Mouse (Mus musculus) large intestine, adult 2 months (tissue): ENCODE measurements at regions not wholly inside any gene's neighbourhood (a gene's known extent, or its start where the extent isn't known, plus 50 kb on each side); places are given as distances from the start of the nearest gene placed in this dataset.

Experiments used
- DNase-seq: peaks from one replicate; pipeline ENCODE4 v3.0.0-alpha.2; 2012; ENCODE audit warnings: low read depth, low spot score
- WGBS: fragments of 180-500 bp; shearing (Covaris S2); methylation state at CpG from one replicate; pipeline ENCODE4 v1.1.7; 2018; 5-methylcytosine and 5-hydroxymethylcytosine counted together

DNA sequence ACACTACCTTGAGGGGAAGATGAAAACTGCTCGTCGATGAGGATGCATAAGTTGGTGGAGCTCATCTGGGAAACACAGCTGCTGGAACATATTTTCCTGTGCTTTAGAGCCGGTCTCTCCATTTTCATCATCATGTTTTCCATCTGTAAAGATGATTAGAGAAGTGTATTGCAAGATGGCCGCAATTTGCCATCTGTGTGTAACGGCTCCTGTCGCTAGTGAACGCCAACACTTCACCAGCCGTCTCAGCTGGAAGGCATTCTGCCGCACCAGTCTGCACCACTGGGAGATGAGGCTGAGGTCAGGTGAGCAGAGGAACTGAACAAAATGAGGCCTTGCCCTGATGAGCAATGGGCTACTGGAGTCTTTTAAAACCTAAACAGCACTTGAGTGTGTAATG is 57.4 kb downstream of the Gm21962 start:
- no peak for DNase-seq
- 93% methylated on average over 9 of the region's 9 CpGs for WGBS

DNA sequence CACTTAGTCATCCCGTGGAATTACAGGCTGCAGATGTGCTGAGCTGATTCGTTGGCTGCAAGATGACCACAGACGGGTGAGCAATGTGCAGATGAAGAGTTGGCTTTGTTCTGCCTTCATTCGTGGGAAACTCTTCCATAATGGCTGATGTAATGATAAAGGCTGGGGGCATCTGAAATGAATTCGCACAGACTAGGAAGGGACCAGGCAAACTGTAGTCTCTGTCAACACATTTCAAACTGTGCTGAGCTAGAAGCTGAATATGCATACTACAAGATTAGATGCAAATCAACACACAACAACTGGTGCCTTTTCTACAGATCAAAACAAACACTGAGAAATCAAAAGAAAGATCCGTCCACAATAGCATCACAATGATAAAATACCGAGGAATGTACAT is 58.1 kb downstream of the Gm21962 start:
- WGBS = 75% methylated on average over 7 of the region's 7 CpGs

DNA sequence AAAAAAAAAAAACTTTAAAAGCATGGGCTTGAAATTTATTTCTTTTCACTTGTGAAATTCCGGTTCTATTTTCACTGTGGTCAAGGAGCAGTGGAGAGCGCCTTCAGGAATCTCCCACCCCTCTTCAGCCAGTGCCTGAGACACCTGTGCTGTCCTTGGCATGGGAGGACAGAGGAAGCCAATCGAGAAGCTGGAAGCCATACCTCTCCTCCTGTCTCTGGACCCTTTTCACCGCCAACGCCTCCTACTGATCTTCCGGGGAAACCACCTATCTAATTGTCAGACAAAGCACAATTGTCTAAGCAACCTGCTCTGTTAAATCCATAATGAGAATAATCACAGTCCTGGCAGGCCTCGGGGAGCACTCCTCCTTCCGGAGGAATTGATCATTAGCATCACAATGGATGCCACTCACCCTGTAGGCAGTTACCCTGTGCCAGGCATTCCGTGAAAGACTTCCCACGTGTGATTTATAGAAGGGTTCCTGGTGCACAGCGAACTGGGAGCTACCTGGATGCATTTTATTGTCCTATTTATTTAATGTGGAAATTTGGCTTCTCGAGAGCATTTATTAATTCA is 66.0 kb downstream of the Gm21962 start:
- whole genome bisulfite sequencing = 64% methylated on average over 12 of the region's 12 CpGs
- DNase-seq = no peak

More for the DNA sequence above, 58.1 kb downstream of the Gm21962 start:
- no peak for DNase-seq

DNA sequence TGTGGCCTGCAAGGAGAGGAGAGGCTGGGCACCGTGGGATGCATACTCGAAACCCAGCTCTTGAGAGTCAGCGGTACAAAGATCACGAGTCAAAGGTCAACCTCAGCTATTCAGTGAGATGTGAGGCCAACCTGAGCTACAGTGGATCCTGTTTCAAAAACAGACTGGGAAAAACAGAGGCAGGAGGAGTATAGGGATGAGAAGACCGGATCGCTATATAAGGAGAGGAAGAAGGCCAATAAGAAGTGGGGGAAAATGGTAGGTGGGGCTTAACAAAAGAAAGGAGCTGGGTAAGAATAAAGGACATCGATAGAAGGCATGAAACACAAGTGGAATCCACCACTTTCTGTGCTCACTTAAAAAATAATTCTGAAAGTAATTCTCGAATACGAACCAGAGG is 70.2 kb downstream of the Gm21962 start:
- WGBS = 75% methylated on average over 9 of the region's 9 CpGs
- DNase-seq = no peak

DNA sequence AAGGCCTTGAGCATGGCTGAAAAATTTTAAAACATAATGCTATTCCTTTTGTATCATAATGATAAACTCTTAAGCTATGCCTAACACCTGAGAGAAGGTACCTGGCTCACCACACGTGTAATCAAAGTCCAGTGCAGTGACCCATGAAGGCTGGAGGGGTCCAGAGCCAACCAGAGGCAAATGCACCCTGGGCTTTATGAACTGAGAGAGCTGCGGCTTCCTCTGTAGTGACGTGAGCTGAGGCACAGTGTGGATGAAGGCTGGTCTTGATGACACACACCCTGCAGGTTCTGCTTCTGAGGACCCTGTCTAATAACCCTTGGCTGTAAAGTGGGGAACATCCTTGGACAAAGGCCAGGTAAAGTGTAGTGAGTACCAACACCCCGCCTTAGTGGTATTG is 70.8 kb downstream of the Gm21962 start:
- no peak for DNase-seq
- WGBS = 72% methylated on average over 4 of the region's 4 CpGs

DNA sequence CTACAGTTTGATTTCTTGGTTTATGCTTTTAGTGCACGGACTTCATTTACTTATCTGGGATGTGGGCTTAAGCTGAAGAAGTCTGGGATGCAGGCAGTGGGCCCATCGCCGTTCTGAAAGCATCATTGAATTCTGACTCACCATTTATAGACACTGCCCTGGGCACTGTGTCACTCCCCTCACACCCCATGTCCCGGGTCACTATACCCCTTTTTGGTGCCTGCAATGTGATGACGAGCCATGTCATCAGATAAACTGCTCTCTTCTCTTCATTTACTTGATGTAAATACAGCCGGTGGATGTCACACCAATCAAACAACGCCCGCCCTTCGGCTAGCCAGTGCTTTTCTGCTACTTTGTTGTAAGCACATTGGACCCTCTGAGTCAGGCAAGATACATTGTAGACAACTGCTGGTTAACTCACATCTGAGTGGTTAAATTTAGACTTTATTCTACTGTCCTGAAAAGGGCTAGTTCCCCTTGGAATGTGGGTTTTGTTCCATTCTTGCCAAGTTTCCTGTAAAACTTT is 80.5 kb downstream of the Gm21962 start:
- 84% methylated on average over 9 of the region's 9 CpGs for WGBS
- no peak for DNase-seq

DNA sequence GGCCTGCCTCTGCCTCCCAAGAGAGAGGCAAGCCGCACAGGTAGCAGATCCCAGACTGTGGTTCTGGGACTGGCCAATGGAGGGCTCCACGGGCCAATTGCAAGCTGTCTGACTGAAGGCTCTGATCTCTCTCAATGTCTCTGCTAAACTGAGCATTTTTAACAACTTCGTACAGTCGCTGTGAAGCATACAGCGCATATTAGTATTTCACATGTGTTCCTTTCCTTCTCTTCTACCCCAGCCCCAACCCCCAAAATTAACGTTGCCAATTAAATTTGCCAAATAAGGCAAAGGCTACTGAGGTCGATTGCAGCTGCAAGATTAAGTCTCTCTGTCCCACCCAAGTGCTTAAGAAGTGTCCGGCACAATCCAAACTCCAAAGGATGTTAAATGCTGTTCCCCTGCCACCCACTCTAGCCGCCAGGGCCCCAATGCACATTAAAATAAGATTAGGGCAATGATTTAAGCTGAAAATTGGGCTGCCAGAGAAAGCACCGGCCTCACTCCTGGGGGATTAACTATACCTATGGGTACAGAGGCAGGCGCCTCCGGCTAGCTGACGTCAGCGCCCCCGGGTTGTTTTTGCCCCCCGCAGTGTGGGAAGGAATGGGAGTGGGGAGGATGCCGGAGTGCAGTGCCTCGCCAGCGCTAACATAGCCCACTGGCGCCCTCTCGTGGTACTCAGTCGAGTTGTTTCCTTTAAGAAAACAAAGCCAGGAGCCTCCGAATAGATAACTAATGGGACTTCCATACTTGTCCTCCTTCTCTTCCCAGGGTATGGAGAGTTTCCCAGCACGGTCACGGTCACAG is 81.3 kb downstream of the Gm21962 start:
- peak; percentile 1 for DNase-seq
- 18% methylated on average over 25 of the region's 25 CpGs for WGBS

DNA sequence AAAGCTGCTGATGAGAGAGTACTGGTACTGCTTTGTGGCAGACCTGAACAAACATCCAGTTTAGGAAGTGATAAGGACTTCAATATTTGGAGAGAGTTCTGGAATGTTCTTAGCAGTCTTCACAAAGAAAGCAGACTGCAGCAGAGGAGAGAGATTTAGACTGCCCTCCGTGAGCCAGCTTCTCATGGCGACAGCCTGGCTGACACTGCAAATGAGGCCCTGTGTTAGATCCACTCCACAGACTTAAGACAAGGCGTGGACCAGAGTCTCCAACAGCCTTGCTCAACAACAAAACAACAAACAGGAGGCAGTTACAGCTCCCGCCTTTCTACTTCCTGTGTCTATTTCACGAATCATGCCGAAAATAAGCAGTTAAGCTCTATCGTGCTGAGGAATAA is 81.9 kb downstream of the Gm21962 start:
- 40% methylated on average over 7 of the region's 7 CpGs for WGBS
- DNase-seq = no peak

DNA sequence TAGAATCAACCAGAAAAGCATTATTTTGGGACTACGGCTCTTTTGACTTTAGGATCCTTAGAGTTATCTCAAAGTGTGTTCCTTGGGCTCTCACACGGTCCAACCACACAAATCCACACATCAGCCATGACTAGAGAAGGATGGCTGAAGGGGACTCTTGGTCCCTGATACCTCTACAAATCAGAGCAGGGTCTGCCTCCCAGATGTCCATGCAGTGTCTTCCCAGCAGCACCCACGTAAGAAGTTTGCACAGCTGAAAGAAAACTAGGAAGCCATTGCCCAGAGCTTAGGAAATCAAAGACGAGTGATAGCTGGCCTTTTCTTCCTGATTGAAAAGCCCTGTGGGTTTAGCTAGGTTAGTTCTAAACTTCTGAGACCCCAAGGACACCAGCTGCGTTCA is 84.1 kb downstream of the Gm21962 start:
- 81% methylated on average over 5 of the region's 5 CpGs for WGBS

DNA sequence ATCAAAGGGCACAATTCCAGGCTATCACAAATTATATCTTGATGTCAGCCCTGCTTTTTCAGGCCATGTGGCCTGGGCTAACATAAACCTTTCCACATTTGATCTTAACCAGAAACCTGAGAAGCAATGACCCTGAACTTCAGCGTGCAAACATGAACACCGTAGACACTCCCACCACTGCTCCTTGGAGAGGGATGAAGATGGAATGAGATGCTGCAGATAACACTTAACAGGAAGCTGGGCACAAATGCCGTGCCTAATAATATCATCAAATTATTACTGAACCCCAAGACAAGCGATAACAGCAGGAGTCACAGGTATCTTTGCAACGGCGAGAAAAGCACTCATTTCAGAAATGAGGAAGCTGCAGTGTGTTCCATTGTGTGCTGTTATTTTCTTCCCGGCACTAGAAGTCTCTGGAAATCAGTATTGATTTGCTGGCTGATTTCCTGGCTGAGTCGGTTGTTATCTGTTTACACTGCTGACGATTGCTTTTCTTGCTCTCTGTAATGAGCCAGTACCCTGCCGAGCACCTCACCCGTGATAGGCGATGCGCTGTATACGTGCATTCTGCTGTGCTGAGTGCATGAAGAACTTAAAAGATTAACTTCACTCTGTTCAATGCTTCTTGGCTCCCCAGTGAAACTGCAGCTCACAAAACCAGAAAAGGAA is 91.0 kb downstream of the Gm21962 start:
- 33% methylated on average over 14 of the region's 14 CpGs for WGBS
- DNase-seq = no peak

More for the DNA sequence above, 84.1 kb downstream of the Gm21962 start:
- DNase-seq = no peak

DNA sequence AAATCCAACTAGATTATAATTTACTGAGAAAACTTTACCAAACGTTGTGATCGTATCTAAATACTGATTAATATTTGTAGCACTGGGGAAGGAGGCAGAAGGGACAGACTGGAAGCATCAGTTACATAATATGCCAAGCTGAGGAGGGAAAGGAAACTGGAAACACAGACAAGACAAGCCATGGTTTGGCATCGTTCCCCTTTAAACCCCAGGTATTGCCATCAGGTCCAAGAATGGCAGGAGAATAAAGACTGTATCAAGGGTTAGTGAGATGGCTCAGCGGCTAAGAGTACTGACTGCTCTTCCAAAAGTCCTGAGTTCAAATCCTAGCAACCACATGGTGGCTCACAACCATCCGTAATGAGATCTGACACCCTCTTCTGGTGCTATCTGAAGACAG is 92.1 kb downstream of the Gm21962 start:
- WGBS = 83% methylated on average over 5 of the region's 5 CpGs
- no peak for DNase-seq

DNA sequence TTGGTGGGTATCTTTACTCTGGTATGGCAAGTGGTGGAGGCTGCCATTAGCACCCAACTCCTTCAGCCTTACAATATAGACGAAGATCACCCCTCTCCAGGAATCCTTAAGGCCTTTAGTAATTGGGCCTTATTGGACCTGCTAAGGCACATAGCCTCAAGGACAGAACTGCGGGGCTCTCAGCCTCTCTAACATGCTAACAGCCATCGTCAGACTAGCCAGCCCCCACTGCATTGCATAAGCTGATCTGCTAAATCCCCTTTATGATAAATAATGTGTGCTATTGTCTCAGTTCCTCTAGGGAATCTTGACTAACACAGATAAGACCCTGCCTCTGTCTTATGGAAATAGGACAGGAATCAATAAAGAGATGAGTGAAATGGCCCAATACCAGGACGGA is 95.7 kb upstream of the H2afz start:
- DNase-seq = no peak

DNA sequence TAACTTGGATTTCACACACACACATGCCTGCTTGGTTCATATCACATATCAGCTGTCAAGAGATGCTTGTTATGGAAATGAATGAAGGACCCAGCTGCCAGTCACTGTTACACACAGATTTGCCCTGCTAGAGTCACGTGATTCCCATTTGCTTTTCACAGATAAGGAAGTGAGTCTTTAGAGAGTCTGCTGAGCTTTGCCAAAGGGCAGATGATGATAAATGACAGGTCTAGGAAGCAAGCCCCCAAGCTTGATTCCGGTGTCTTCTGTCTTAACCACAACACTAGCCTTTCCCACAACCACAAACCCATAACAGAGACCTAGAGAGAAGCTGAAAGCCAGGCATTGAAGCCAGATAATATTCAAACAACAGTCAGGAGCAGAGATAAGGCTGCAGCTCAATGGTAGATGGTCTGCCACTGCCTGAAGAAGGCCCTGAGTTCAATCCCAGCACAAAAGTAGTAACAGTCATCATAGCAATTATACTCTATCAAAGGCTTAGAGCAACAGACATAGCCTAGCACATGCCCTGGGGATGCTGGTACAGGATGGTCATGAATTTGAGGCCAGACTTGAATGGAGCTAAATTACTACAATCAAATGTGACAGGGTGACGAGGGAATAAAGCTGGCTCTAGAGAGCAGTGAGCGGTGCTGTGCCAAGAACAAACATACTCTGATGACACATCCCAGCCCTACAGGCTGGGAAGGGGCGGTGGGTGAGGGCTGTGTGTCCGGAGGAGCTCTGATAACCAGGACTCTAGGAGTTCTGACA is 89.0 kb upstream of the H2afz start:
- DNase-seq = no peak
- 58% methylated on average over 6 of the region's 6 CpGs for WGBS

More for the DNA sequence above, 95.7 kb upstream of the H2afz start:
- 88% methylated on average over 4 of the region's 4 CpGs for WGBS

DNA sequence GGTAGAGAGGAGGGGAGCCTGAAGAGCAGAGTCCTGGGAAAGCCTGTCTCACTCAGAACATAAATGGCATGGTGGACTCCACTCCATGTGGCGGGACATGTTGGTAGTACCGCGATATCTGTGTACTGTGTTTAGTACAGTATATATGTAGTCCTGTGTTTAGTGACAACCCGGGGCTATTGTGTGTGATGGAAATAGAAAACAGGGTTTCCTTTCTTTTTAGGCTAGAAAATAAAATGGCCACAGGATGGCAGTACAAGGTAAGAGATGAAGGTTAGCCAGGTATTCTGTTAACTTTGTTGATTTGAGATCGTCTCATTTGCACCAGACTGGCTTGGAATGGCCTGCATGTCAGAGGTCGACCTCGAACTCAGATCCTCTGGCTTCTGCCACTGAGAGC is 86.2 kb upstream of the H2afz start:
- 30% methylated on average over 7 of the region's 7 CpGs for WGBS
- DNase-seq = peak; percentile 24

DNA sequence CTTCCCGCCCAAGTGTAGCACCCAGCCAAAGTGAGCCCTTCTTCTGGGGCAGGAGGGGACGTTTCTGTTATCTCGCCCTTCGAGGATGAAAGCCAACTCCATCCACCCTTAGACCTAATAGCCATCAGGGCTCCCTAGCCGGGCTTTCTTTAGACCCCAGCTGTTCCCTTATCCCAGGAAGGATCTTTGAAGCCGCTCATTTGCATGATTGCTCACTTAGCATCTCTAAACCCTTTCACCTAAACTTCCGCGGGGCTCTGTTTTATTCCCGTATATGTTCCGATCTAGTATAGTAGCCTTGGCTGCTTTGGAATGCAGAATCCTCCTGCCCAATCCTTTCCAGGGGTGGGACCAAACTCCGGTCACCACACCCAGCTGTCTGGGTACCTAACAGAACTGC is 84.3 kb upstream of the H2afz start:
- DNase-seq = no peak
- 12% methylated on average over 11 of the region's 11 CpGs for WGBS

DNA sequence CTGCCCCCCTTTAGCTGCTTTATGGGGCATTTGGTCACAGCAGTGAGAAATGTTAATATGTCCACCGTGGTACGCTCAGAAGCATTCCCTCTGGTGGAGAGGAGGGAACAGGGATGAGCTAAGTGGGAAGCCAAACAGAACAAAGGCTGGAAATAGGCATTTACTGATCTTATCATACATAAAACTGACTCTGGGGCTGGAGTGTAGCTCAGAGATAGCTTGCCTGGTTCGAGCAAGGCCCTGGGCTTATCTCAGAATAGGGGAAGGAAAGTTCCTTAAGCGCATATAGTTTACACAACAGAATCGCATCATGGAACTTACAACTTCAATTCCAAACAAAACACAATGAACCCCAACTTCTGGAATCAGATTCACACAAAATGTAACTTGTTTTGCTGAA is 81.5 kb upstream of the H2afz start:
- no peak for DNase-seq
- WGBS = 70% methylated on average over 5 of the region's 5 CpGs

DNA sequence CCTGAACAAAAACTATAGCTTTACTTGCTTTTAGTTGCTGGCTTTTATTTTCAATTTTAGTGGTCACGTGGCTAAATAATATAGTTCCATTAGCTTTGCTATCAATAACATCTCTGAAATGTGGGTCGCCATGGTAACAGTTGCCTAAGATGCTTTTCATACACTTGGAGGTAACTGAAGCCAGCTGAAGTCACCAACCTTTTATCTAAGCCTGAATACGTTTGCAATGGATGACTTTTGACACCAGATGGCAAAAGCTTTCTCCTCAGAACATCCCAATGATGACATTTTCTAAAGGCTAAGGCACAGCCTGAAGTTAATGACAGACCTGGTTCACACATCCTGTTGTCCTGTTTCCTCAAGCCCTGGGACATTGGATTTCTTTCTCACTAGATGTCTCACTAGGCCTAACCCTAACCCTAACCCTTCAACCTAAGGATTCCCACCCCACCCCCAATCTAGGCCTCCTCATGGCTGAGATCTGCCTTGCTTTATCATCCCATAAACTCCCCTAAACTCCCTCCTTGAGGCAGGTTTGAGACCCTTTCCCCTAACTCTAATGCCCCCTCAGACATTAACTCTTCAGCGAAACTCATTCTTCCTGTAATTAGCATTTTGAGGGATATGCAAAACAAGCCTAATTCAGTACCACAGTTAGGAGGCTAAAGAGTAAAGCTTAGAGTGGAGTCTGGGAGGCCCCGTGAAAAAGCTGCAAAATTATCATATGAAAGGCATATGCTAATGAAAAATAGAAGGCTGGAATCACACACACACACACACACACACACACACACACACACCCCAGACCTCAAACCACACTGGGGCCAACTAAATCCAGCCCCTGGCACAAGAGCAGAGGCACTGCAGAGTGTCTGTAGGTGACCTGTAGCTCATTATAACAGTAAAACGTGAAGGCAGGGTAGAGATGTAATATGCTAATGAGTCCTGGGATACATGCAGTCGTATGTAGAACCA is 80.1 kb upstream of the H2afz start:
- WGBS = 54% methylated on average over 7 of the region's 7 CpGs
- DNase-seq = no peak

DNA sequence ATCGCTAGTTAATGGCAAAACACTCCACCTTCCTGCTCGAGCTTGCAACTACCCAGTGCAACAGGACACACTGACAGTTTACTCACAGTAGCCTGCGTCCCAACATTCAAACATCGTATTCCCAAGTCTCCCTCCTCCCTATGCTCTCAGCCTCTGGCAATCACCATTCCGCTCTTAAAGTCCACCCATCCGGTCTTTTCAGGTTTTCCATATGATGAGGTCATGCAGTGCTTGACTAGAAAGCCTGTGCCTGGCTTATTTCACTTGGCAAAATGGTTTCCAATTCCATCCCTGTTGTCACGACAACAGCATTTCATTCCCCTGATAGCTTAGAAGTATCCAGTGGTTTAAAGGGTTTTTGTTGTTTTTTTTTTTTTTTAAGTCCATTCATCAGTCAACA is 79.1 kb upstream of the H2afz start:
- WGBS = 65% methylated on average over 7 of the region's 7 CpGs
- no peak for DNase-seq

DNA sequence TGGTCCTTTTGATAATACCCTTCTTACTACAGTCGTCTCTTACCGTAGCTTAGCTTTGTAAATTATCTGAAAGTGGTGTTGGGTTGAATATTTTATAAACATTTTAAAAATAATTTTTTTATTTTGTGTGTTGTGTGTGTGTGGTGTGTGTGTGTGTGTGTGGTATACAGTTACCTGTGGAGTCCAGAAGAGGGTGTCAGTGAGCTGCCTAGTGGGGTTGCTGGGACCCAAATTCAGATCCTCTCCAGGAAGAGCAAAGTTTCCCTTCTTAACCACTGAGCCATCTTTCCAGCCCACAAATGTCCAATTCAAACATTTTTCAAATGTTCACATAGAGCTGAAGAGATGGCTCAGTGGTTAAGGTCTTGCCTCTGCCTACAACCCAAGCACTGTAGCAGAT is 78.4 kb upstream of the H2afz start:
- DNase-seq = no peak
- 85% methylated on average over 2 of the region's 2 CpGs for WGBS
